Mouse (Mus musculus) spleen, postnatal 10 days (tissue): Measurements from ENCODE around the gene Gabpb1.
A peak's percentile ranks its signal among the peaks of the same experiment; 100 is the strongest.
"Not testable (repeated sequence)": the region's sequence is repeated elsewhere in the genome, so short reads cannot be mapped to it uniquely, and the experiment has no call there.

Experiments used
- DNase-seq, 2 experiments: peaks; one replicate each; pipeline ENCODE4 v3.0.0; 2021 to 2022; ENCODE audit warnings: low spot score in 2 of 2

The Gabpb1 gene

DNA sequence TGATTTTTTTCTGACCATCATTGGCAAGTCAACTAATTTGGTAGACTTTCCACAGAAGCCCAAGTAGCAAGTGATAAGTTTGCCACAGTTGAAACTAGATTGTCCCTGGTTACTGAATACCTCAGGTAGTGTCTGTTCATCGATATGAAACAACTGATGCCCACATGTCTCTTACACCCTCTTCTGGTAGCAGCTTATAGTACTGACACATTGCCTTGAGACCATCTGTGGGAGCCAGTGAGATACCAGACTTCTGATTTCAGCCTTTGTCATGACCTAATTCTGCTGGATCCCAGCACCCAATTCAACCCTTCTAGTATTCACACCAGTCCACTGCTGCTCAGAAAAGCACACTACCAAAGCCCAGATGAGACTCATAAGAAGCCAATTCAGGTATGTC lies 31.4 kb downstream of the Gabpb1 start:
- no peak for DNase-seq

- DNase-seq = no peak
Measured at GRCm38 (mm10) chr2:126640298-126640697, 35.8 kb downstream of the Gabpb1 start.

- no peak for DNase-seq
Measured at GRCm38 (mm10) chr2:126635939-126636823, 40.0 kb downstream of the Gabpb1 start.

- DNase-seq = no peak
Measured at GRCm38 (mm10) chr2:126633165-126633564, 43.0 kb downstream of the Gabpb1 start.

GRCm38 (mm10) chr2:126628455-126628995 lies 47.6 kb downstream of the Gabpb1 start:
- no peak for DNase-seq

- no peak for DNase-seq
Measured at GRCm38 (mm10) chr2:126623138-126623537, 53.0 kb downstream of the Gabpb1 start.

- DNase-seq = no peak
Measured at GRCm38 (mm10) chr2:126622455-126622854, 53.7 kb downstream of the Gabpb1 start.

GRCm38 (mm10) chr2:126619249-126619704 lies 56.9 kb downstream of the Gabpb1 start, which contains the start of gene Hdc:
Hdc (minus strand) TSS chr2:126619299.
- DNase-seq = no peak

- DNase-seq = no peak
Measured at GRCm38 (mm10) chr2:126618470-126619179, 57.5 kb downstream of the Gabpb1 start.

GRCm38 (mm10) chr2:126615355-126615754 lies 60.8 kb downstream of the Gabpb1 start:
- no peak for DNase-seq

GRCm38 (mm10) chr2:126609600-126609999 lies 66.5 kb downstream of the Gabpb1 start:
- not testable (repeated sequence) for DNase-seq

DNA sequence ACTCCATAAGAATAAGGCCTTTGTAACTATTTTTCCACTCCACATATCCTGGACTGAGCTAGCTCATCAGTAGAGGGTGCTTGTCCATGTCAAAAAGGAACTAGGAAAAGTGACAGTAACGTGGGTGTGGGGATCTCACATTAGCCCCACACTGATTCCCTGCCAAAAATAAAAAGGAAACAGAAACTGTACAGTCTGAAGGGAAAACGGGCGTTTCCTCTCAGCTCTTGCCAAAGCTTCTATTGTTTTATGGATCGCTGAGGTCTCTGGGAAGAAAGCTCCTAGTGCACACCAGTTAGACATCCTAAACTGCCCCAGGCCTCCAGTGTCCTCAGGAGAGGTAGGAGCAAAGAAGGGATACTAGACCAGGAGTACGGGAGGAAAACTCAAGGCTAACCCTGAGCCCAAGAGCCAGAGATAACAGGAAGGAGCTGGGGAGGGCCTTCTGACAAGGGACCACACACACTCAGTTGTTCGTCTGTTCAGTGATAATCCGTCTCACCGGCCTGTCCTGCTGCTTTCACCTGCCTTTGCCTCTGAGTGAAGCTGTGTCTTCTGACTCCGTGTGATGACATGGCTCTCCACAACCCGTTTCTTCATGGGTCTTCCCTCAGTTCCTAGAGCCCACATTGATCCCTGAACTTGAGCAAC lies 68.5 kb downstream of the Gabpb1 start:
- no peak for DNase-seq

GRCm38 (mm10) chr2:126606688-126607062 lies 69.5 kb downstream of the Gabpb1 start:
- DNase-seq = no peak

DNA sequence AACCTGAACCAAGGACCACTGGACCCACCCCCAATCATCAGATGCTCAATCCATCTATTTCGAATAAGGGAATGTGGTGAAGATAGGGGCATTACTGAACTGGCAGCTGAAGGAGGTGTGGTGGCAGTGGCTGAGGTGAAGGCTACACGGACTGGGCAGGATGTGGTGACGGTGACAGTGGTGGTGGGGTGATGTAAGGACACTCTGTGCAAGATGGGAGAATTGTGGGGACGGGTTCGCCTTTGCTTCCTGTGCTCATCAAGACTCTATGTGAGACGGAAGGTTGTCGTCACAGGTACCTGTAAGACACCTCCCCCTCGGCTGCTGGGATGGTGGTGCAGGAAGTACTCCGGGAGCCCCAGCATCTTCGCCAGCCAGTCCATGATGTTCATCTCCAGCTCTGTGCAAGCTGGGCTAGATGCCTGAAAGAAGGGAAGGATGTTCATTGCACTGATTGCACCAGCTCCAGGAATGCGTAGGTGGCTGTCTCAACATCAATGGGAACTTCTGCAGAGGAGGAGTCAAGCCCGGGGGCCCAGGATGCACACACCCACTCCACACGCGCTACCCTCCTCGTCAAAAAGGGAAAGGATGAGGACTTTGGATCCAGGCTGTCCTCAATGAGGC lies 70.0 kb downstream of the Gabpb1 start:
- peak in 1 of 2 experiments; percentile 35 for DNase-seq

DNA sequence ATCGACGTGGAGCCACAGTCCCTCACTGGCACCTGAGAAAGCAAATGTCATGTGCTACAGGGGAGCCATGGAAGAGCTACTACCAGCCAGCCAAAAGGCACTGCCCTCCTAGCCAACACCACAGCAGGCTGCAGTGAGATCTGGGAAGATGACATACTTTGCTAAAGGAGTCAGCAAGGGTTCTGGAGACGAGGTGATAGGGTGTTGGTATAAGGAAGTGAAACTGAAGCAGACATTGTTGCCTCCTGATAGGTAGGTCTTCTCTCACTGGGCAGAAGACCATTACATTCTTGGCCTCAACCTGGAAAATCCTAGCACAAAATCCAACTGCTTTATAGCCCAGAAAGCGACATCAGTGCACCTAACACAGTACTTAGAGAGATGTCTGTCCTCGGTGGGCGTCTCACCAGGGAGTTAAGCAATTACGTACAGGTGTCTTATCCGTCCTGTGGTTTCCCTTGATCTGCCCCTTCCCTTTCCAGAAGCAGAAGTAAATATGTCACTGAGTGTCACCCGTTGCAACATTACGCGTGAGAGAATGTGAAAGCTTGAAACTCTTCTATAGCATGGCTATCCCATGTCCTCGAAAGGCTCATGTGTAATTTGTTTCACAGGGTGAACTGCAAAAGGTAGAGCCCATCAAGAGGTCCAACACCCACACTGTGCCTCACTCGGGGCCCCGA lies 74.1 kb downstream of the Gabpb1 start:
- no peak for DNase-seq

DNA sequence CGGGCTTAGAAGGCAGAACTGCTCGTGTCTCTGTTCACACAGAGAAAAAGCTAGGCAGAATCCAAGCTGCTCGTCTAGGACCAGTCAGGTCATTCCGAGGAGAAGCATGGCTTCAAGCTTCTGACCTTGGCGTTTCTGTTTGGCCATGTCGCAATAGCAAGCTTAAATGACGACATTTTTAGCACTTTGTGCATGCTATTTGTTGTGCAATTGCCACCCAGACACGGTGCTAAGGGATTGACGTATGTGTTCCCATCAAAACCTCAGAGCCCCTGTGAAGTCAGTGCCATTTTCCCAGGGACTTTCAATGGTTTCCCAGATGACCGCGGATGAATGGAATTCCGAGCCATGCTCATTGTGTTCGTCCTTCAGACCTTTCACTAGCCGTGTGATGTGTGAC lies 75.6 kb downstream of the Gabpb1 start:
- DNase-seq = no peak

- no peak for DNase-seq
Measured at GRCm38 (mm10) chr2:126599005-126599404, 77.1 kb downstream of the Gabpb1 start.

DNA sequence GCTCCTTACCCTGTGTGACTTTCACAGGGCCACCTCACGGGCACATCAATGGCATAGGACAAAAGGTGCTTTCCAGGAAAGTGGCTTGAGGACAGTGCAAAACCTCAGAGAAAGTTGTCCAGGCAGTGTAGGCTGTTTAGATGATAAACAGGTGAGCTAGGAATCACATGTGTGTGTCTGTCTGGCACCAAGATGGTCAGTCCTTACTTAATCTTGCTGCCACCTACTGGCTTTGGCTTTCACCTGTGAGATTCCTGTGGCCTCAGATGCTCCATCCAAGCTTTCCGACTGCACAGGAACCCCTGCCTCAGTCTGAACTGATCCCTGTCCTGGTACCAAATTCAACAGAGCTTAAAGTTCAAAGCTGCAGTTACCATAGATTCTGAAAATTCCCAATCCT lies 77.8 kb downstream of the Gabpb1 start:
- no peak for DNase-seq

GRCm38 (mm10) chr2:126597279-126598241 lies 78.6 kb downstream of the Gabpb1 start:
- DNase-seq = no peak
